Mouse (Mus musculus) heart, embryonic 15.5 days (tissue): ENCODE measurements around the gene Tmem183a. TPM values are rescaled to one million over a fixed set of nuclear protein-coding genes. Genes with fewer than 3 reads are reported as not detected.

Experiments used
- ATAC-seq: fragments of 200-750 bp; cut with Nextera tagmentation; replicated peaks from 2 replicates; pipeline ENCODE4 v1.8.0; 2017; ENCODE audit warnings: low read depth, moderate TSS enrichment; ENCODE audit not compliant: insufficient number of reproducible peaks, insufficient read depth, low FRiP score
- H3K27ac ChIP-seq: fragments of 300-500 bp; sonication (generic); 2 replicates; pipeline ENCODE4 v1.5.1; 2015; ENCODE audit warnings: mild to moderate bottlenecking, inconsistent platforms
- H3K27me3 ChIP-seq: fragments of 300-500 bp; sonication (generic); 2 replicates; pipeline ENCODE4 v1.6.1; 2015; ENCODE audit warnings: inconsistent platforms
- H3K36me3 ChIP-seq: fragments of 300-500 bp; sonication (generic); 2 replicates; pipeline ENCODE4 v1.6.1; 2015; ENCODE audit warnings: mild to moderate bottlenecking, inconsistent platforms
- H3K4me1 ChIP-seq: fragments of 300-500 bp; sonication (generic); replicated peaks from 2 replicates; pipeline ENCODE4 v1.6.1; 2015; ENCODE audit warnings: inconsistent platforms
- H3K4me2 ChIP-seq: fragments of 300-500 bp; sonication (generic); 2 replicates; pipeline ENCODE4 v1.6.1; 2015; ENCODE audit warnings: inconsistent platforms, mild to moderate bottlenecking, moderate library complexity
- H3K4me3 ChIP-seq: fragments of 300-500 bp; sonication (generic); 2 replicates; pipeline ENCODE4 v1.5.1; 2015; ENCODE audit warnings: mild to moderate bottlenecking, inconsistent platforms
- H3K9ac ChIP-seq: fragments of 300-500 bp; sonication (generic); 2 replicates; pipeline ENCODE4 v1.6.1; 2015; ENCODE audit warnings: mild to moderate bottlenecking, inconsistent platforms
- H3K9me3 ChIP-seq: fragments of 300-500 bp; sonication (generic); replicated peaks from 2 replicates; pipeline ENCODE4 v1.6.1; 2016; ENCODE audit warnings: inconsistent platforms
- WGBS: fragments of 180-500 bp; shearing (Covaris S2); methylation state at CpG from one replicate; pipeline ENCODE4 v1.1.7; 2015; ENCODE audit warnings: mixed read lengths; 5-methylcytosine and 5-hydroxymethylcytosine counted together
- polyA plus RNA-seq: library from polyadenylated mRNA; unstranded; fragments of >200 nt; fragmentation: Nextera tagmentation; extraction: Ambion mirVana; gene quantifications from 2 replicates; pipeline ENCODE4 v1.2.1, GENCODE M21; 2015

Tmem183a gene
- polyA plus RNA-seq, 1 experiment from 2014 or later: 53.0 TPM

DNA sequence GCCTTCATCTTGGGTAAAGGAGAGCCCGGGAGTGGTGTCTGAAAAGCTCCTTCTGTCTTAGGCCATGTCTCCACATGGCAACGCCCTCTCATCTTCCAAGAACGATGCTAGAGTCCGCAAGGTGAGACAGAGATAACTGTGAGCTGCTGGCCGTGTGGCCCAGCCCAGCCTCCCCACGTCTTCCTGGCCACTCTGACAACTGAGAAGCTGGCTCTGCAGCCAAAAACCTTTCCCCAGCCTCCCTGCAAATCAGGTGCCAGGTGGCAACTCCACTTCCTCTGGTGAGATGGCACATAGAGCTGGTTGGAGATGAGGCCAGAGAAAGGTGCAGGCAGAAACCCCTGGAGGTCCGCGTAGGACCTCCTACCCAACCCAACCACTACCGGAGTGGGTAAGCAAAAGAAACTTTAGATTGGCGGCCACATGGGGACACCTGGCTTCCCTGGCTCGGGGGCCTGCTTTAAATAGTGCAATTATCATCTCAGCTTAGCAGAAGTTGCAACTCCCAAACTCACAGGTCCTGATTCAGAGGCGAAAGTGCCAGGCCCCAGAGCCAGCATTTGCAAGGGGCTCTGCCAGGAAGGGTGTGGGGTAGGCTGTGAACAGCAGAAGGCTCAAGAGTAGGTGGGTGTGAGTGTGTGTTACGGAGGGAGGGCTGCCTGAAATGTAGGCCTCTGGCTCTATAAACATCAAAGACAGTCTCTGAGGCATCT lies 26.4 kb downstream of the Tmem183a start:
- Histone ChIP-seq H3K9ac (no peak overlapping the region), H3K4me2 (no peak overlapping the region), H3K27me3 (no peaks in the 10 kb centered on the region), H3K4me3 (no peak overlapping the region), H3K27ac (peak overlapping the region; percentile 91), H3K4me1 (peaks cover 76% of the 10 kb centered on the region), H3K9me3 (no peaks in the 10 kb centered on the region), H3K36me3 (no peaks in the 10 kb centered on the region)
- 62% methylated on average over 13 of the region's 13 CpGs for WGBS
- no peak for ATAC-seq

DNA sequence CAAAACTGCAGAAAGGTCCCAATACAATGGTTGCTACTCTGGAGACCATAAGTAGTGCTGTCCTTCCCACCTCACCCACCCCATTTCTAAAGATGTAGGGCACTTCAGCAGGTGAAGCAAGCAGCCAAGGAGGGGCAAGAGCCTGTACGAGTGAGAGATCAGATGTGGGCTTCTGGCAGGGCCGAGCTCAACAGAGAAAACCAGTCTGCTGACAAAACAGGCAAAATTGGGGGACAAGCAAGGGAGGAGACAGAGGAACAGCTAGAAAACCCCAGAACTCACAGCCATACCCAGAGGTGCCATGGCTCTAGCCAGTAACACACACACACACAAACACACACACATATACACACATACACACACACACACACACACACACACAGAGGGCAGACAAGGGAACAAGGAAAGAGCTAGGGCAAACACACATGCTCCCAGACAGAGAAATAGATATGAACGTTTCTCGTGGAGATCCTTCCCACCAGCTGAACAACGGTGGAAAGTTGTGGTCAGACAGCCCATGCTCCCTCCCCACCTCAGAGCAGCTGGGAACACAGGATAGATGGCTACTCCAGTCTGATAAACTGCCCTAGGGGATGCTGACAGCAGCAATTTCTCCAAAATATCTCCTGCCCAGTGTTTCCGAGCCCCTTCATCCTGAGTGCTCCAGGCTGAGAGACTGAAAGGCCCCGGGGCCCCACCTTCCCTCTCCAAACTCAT lies 27.5 kb downstream of the Tmem183a start:
- Histone ChIP-seq H3K27ac (peak overlapping the region; percentile 91), H3K4me3 (no peak overlapping the region), H3K9ac (no peak overlapping the region), H3K4me2 (no peak overlapping the region), H3K9me3 (no peaks in the 10 kb centered on the region), H3K4me1 (peaks cover 72% of the 10 kb centered on the region), H3K27me3 (no peaks in the 10 kb centered on the region), H3K36me3 (no peaks in the 10 kb centered on the region)
- 39% methylated on average over 7 of the region's 7 CpGs for WGBS
- no peak for ATAC-seq

DNA sequence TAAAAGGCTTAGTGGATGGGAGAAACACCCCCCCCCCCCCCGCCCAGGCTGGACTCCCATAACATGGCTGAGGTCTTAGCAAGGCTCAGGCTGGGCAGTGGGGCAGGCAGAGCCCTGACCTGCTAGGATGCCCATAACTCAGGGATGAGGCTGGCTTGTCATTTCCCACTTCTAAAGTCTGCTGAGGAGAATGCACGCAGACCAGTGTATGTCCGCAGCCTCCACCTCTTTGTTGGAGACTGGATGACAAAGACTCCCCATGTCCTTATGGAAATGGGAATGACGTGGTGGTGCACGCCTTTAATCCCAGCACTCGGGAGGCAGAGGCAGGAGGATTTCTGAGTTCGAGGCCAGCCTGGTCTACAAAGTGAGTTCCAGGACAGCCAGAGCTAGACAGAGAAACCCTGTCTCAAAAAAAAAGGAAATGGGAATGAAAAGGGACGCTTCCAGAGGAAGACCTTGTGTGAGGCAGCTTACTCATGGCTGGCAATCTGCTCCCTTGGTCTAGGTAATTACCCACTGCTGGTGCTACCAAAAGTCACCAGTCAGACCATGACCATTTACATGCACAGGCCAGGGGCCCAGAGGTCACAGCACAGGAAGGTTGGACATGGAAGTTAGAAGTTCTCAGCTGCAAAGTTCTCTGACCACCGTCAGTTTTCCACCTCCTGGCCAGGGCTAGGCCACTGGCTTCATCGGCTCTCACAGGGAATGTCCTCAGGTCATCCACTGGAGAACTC lies 28.2 kb downstream of the Tmem183a start:
- Histone ChIP-seq H3K4me2 (peak overlapping the region; percentile 61; the same call in 1 of the 2 replicates), H3K4me3 (no peak overlapping the region), H3K27me3 (no peaks in the 10 kb centered on the region), H3K9ac (0 out of 2 replicates have a peak overlapping the region, but pooled peaks have one; percentile 38), H3K4me1 (peaks cover 65% of the 10 kb centered on the region), H3K36me3 (no peaks in the 10 kb centered on the region), H3K27ac (peak overlapping the region; percentile 91), H3K9me3 (no peaks in the 10 kb centered on the region)
- WGBS: 83% methylated on average over 10 of the region's 10 CpGs
- no peak for ATAC-seq

DNA sequence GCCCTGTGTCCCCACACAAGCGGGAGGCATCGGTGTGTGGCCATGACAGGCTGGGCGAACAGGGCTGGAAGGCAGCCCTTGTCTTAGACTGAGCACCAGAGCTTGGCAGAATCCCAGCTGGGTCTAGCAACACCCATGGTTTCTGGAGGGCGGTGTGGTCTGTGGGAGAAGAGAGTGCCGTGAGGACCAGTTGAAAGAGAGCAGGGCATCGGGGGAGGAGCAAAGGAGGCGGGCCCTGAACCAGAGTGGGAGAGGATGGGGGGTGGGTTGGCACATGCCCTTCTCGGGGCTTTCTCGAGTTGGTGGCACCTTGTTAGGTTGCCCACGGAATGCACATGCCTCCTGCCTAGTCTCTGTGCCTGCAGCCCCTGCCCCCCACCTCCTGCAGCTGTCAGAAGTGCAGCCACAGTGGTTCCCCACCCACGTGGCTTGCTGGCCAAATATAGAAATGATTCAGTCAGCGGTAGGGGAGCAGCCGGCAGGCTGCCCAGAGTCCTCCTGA lies 29.0 kb downstream of the Tmem183a start, which contains the start of gene Ppfia4:
Gene Ppfia4, minus strand, starts transcription at position 159 of the 502 bp plus-strand sequence.
- H3K36me3 ChIP-seq: no peaks in the 10 kb centered on the region
- peak within 1 kb of the TSS; percentile 61 for H3K4me2 ChIP-seq
- H3K4me1 ChIP-seq: peaks cover 58% of the 10 kb centered on the region
- 20% methylated on average over 13 of the region's 13 CpGs for WGBS
- peak within 1 kb of the TSS; percentile 91 for H3K27ac ChIP-seq
- H3K27me3 ChIP-seq: no peaks in the 10 kb centered on the region
- ATAC-seq: peak; percentile 85
- peak within 1 kb of the TSS; percentile 35 for H3K4me3 ChIP-seq
- H3K9me3 ChIP-seq: no peaks in the 10 kb centered on the region
- H3K9ac ChIP-seq: peak within 1 kb of the TSS; percentile 38

DNA sequence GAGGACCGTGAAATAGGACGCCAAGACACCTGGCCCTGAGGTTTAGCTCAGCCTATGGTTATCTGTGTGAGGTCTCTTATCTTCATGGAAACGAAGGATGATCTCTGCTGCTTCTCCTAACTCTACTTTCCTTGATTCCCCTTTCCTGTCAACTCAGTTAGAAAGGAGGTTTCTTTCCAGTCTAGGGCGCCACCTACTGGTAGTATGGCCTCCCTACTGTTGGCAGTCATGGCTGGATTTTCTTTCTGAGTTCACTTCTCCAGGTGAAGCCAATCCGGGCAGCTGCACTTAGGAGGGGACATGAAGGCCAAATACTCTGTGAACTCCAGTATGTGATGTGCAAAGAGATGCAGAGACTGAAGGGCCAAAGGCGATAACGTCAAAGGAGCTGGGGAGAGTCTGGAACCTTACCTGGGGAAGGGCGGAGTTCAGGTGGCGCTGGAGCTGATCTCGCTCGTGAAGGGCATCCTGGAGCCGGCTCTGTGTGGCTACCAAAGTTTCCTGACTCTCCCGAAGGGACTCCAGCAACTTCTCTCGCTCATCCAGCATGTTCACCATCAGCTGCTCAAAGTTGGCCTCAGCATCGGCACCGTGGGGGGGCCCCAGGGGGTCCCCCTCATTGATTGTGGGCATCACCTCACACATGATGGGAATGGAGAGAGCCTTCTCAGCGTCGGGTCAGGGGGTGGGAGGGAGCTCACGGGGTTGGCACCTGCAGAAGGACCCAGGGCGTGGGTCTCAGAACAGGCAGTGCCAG lies 29.7 kb downstream of the Tmem183a start:
- Histone ChIP-seq H3K36me3 (no peaks in the 10 kb centered on the region), H3K4me3 (peak overlapping the region; percentile 35), H3K9me3 (no peaks in the 10 kb centered on the region), H3K4me2 (peak overlapping the region; percentile 61), H3K27ac (peak overlapping the region; percentile 91), H3K27me3 (no peaks in the 10 kb centered on the region), H3K4me1 (peaks cover 50% of the 10 kb centered on the region), H3K9ac (peak overlapping the region; percentile 38)
- 0 out of 2 replicates have a peak, but pooled peaks have one; percentile 1 for ATAC-seq
- 53% methylated on average over 20 of the region's 20 CpGs for WGBS

DNA sequence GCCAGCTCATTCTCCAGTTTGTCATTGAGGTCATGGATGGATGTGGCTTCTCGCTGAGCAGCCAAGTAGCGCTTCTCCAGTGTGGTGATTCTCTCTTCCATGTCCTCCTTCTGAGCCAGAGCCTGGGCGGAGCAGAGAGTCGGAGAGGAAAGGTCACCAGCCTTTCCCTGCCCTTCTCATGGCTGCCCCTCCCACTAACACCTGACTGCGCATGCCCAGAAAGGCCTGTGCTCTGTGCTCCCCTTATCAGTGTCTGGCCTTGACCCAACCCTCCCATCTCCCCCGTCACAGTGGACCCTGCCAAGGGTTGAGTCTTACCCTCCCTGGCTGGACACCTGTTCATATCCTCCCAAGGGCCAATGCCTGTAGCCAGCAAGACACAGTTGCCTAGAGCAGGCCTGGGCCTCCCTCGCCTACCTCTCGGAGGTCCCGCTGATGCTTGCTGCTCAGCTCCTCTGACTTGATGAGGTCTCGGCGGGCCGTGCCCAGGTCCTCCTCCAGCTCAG lies 34.9 kb downstream of the Tmem183a start:
- ATAC-seq: no peak
- 0 out of 2 replicates have a peak, but pooled peaks cover 10% of the 10 kb centered on the region for H3K36me3 ChIP-seq
- H3K4me3 ChIP-seq: no peak overlapping the region
- H3K9ac ChIP-seq: no peak overlapping the region
- H3K4me1 ChIP-seq: no peaks in the 10 kb centered on the region; the same call in 1 of the 2 replicates
- H3K27me3 ChIP-seq: no peaks in the 10 kb centered on the region
- WGBS: 84% methylated on average over 12 of the region's 12 CpGs
- no peaks in the 10 kb centered on the region for H3K9me3 ChIP-seq
- H3K4me2 ChIP-seq: no peak overlapping the region
- no peak overlapping the region for H3K27ac ChIP-seq

DNA sequence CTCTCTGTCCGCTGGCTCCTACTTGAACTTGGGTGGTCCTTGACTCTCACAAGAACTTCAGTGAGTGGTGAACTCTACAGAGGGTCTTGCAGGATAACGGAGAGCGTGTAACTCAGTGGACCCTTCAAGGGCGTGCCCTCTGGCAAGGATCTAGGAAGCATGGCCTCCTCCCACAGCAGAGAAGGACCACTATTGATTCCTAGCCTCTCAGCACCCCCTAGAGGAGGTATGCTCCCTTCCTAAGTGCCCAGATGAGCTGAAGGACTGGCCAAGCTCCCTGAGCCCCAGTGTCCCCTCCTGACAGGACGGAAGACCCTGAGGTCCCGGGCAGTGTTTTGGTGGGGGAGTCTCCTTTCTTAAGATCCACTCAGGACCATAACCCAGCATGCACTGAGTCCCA lies 39.2 kb downstream of the Tmem183a start:
- Histone ChIP-seq H3K4me3 (no peak overlapping the region), H3K27me3 (no peaks in the 10 kb centered on the region), H3K4me1 (no peaks in the 10 kb centered on the region), H3K27ac (no peak overlapping the region), H3K36me3 (peaks cover 12% of the 10 kb centered on the region; the same call in 1 of the 2 replicates), H3K4me2 (no peak overlapping the region), H3K9me3 (no peaks in the 10 kb centered on the region), H3K9ac (no peak overlapping the region)
- ATAC-seq: 0 out of 2 replicates have a peak, but pooled peaks have one; percentile 36
- WGBS: 76% methylated on average over 6 of the region's 6 CpGs

DNA sequence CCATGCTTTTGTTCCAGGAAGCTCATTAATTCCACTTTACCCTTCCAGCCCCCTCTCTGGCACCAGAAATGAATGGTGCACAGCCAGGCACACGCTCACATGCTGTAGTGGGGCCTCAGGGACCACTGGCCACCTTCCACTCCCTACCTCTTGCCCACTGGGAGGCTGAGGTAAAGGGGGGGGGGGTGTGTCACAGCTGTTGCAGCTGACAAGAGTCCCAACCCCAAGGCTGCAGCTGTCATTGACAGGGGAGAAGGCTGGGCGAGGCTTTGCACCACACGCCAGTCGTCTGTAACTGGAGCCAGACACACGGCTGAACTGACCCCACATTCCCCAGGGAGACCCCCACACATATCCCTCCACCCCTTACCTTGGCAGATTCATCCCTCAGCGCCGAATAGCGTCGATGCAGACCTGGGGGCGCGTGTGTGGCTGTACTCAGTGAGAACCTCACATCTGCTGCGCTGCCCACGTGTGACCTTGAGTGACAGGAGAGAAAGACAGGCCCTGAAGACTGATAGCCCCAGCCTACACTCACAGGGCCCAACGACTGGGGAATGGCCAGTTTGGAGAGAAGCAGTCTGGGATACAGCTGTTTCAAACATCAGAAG lies 41.0 kb downstream of the Tmem183a start:
- H3K27me3 ChIP-seq: no peaks in the 10 kb centered on the region
- no peak overlapping the region for H3K27ac ChIP-seq
- H3K9me3 ChIP-seq: no peaks in the 10 kb centered on the region
- H3K4me1 ChIP-seq: no peaks in the 10 kb centered on the region
- ATAC-seq: no peak
- WGBS: 55% methylated on average over 14 of the region's 14 CpGs
- no peak overlapping the region for H3K9ac ChIP-seq
- no peak overlapping the region for H3K4me2 ChIP-seq
- H3K4me3 ChIP-seq: no peak overlapping the region
- H3K36me3 ChIP-seq: peaks cover 11% of the 10 kb centered on the region; the same call in 1 of the 2 replicates

DNA sequence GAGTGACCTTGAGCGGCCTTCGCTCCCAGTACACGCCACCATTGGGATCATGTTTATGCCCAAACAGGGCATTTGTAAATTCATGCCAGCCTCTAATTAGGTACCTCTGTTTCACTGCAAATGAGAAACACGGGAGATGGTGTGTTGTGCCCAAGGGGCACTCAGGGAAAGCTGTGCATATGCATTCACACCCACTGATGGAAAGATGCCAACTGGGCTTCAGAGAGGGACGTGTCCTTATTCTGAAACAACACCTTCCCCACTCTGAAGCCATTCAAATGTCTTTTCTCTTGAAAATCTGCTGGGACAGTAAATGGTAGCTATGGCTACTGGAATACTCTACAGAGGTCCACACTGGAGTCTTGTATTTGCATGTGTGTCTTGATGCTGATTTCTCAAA lies 43.5 kb downstream of the Tmem183a start:
- Histone ChIP-seq H3K4me3 (no peak overlapping the region), H3K9me3 (no peaks in the 10 kb centered on the region), H3K4me2 (no peak overlapping the region), H3K27me3 (no peaks in the 10 kb centered on the region), H3K9ac (no peak overlapping the region), H3K27ac (no peak overlapping the region), H3K4me1 (no peaks in the 10 kb centered on the region), H3K36me3 (peaks cover 9% of the 10 kb centered on the region; the same call in 1 of the 2 replicates)
- no peak for ATAC-seq
- WGBS: 77% methylated on average over 5 of the region's 5 CpGs

DNA sequence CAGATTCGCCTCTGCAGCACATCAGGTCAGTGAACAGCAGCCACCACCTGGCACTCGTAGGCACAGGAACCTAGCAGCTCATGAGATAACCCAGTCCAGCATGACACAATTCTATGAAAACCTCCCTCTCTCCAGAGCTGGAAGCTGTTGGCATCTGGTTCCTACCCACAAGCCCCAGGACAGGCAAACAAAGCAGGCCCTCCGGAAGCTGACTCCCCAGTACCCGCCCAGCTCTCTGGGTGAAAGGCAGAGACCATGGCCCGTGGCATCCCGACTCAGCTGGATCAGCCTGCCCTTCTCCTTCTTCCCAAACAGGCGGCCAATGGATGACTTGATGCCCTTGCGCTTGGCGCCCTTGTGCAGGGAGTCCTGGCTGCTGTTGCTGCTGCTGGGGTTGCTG lies 45.4 kb downstream of the Tmem183a start:
- Histone ChIP-seq H3K36me3 (peaks cover 9% of the 10 kb centered on the region; the same call in 1 of the 2 replicates), H3K4me2 (no peak overlapping the region), H3K27ac (no peak overlapping the region), H3K4me3 (no peak overlapping the region), H3K9me3 (no peaks in the 10 kb centered on the region), H3K9ac (no peak overlapping the region), H3K4me1 (no peaks in the 10 kb centered on the region), H3K27me3 (no peaks in the 10 kb centered on the region)
- 78% methylated on average over 9 of the region's 9 CpGs for WGBS
- ATAC-seq: no peak
